Mouse (Mus musculus) ES-E14 (cell line): ENCODE measurements around the gene Gm9945. TPM values are rescaled to one million over a fixed set of nuclear protein-coding genes. Genes with fewer than 3 reads are reported as not detected.
A peak's percentile ranks its signal among the peaks of the same experiment; 100 is the strongest.

Source experiments
- DNase-seq: peaks from one replicate; pipeline ENCODE4 v3.0.0-alpha.2; 2013; ENCODE audit warnings: low read depth, low spot score
- H3K27ac ChIP-seq: 2 replicates; pipeline ENCODE4 v1.5.1; 2012; ENCODE audit warnings: low read depth, mild to moderate bottlenecking, low read length, moderate library complexity, mixed read lengths; ENCODE audit not compliant: poor library complexity, insufficient read depth, severe bottlenecking
- H3K36me3 ChIP-seq: 2 replicates; pipeline ENCODE4 v1.6.1; 2012; ENCODE audit warnings: mild to moderate bottlenecking, low read length, moderate library complexity, mixed read lengths; ENCODE audit not compliant: control insufficient read depth, poor library complexity, insufficient read depth, severe bottlenecking
- H3K4me1 ChIP-seq, 2 experiments: fragments of 150-350 bp in 1 of 2; sonication (generic) in 1 of 2; 2 replicates each; pipeline ENCODE4 v1.6.1; 2012; ENCODE audit warnings: low read length in 2 of 2, mild to moderate bottlenecking in 1 of 2, mixed read lengths in 1 of 2; ENCODE audit not compliant: control insufficient read depth in 2 of 2, insufficient read depth in 2 of 2, poor library complexity in 1 of 2
- H3K4me3 ChIP-seq, 2 experiments: fragments of 150-350 bp in 1 of 2; sonication (generic) in 1 of 2; 2 replicates each; pipeline ENCODE4 v1.5.1; 2012; ENCODE audit warnings: low read length in 2 of 2, low read depth in 1 of 2, mild to moderate bottlenecking in 1 of 2, mixed read lengths in 1 of 2; ENCODE audit not compliant: insufficient read depth in 1 of 2, poor library complexity in 1 of 2, severe bottlenecking in 1 of 2
- H3K9ac ChIP-seq: 2 replicates; pipeline ENCODE4 v1.6.1; 2012; ENCODE audit warnings: low read depth, mild to moderate bottlenecking, low read length, mixed read lengths; ENCODE audit not compliant: poor library complexity, insufficient read depth, severe bottlenecking
- H3K9me3 ChIP-seq: fragments of 150-350 bp; sonication (generic); 2 replicates; pipeline ENCODE4 v1.6.1; 2012; ENCODE audit warnings: low read depth, mild to moderate bottlenecking, low read length; ENCODE audit not compliant: control insufficient read depth, insufficient read depth
- CHD2 ChIP-seq: IDR thresholded peaks from 2 replicates; pipeline ENCODE4 v1.6.1; 2014; ENCODE audit warnings: mild to moderate bottlenecking, low read depth, low read length, inconsistent platforms
- HCFC1 ChIP-seq: IDR thresholded peaks from 2 replicates; pipeline ENCODE4 v1.6.1; 2012; ENCODE audit warnings: low read length, inconsistent platforms, borderline replicate concordance; ENCODE audit not compliant: insufficient read depth
- MAFK ChIP-seq: IDR thresholded peaks from 2 replicates; pipeline ENCODE4 v1.6.1; 2014; ENCODE audit warnings: mild to moderate bottlenecking, low read depth, low read length, inconsistent platforms; ENCODE audit not compliant: insufficient read depth
- ZC3H11A ChIP-seq: IDR thresholded peaks from 2 replicates; pipeline ENCODE4 v1.6.1; 2012; ENCODE audit warnings: low read depth, mild to moderate bottlenecking, inconsistent platforms, low read length, borderline replicate concordance
- ZNF384 ChIP-seq: IDR thresholded peaks from 2 replicates; pipeline ENCODE4 v1.6.1; 2012; ENCODE audit warnings: low read depth, low read length, inconsistent platforms
- in situ Hi-C, 2 experiments: fragments of 600-800 bp; cut with MboI; formaldehyde crosslinking; loops; one replicate each; pipeline ENCODE4 v1.15.1; 2025; ENCODE audit warnings: low sequenced_read_pairs in 2 of 2, inconsistent platforms in 1 of 2; ENCODE audit not compliant: unreplicated experiment in 2 of 2
- total RNA-seq: library from RNA; depleted of rRNA; stranded (reverse); fragments of 300-350 nt; gene quantifications from 2 replicates; pipeline ENCODE4 v1.2.3, GENCODE M21; 2012

The Gm9945 gene
- total RNA-seq, 1 experiment: not detected

DNA sequence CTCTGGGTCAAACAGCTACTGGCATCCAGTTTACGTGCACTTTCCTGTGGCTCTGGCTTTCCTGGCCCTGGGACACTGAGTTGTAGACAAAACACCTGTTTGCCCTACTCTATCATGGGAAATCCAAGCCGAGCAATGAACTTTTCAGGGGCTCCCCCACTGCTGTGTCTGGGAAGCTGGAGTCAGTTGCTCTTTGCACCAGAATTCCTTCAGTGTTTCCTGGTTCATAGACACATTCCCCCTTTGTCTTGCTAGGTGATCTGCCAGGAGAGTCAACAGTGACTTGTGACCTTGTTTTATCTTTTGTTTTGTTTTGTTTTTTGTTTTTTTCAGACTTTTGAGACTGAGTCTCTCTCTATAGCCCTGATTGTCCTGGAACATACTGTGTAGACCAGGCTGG is 28.6 kb upstream of the Gm9945 start:
- Histone ChIP-seq H3K9me3 (no peaks in the 10 kb centered on the region), H3K4me1 (no peaks in the 10 kb centered on the region), H3K36me3 (no peaks in the 10 kb centered on the region), H3K27ac (no peak overlapping the region), H3K4me3 (no peak overlapping the region), H3K9ac (no peak overlapping the region)
- in situ Hi-C loops: no loop called here
- no peak for DNase-seq
- TF ChIP-seq CHD2 (no peak), HCFC1 (no peak), MAFK (no peak), ZNF384 (no peak), ZC3H11A (no peak)

GRCm38 (mm10) chr11:53452396-53452795 is 27.6 kb upstream of the Gm9945 start:
- no peak for DNase-seq

GRCm38 (mm10) chr11:53453031-53453430 is 26.9 kb upstream of the Gm9945 start:
- TF ChIP-seq ZC3H11A: no peak
- no peak for TF ChIP-seq MAFK
- TF ChIP-seq CHD2: no peak
- TF ChIP-seq HCFC1: no peak
- no peak for TF ChIP-seq ZNF384
- no peak for DNase-seq

More at GRCm38 (mm10) chr11:53452396-53452795, 27.6 kb upstream of the Gm9945 start:
- in situ Hi-C loops: no loop called here
- no peaks in the 10 kb centered on the region for H3K36me3 ChIP-seq
- H3K4me3 ChIP-seq: no peak overlapping the region
- TF ChIP-seq HCFC1 (no peak), CHD2 (no peak), ZNF384 (no peak), ZC3H11A (no peak), MAFK (no peak)
- no peak overlapping the region for H3K27ac ChIP-seq
- H3K9ac ChIP-seq: no peak overlapping the region
- no peaks in the 10 kb centered on the region for H3K4me1 ChIP-seq
- no peaks in the 10 kb centered on the region for H3K9me3 ChIP-seq

GRCm38 (mm10) chr11:53456474-53457371 is 23.2 kb upstream of the Gm9945 start, which contains the start of the genes Gm10447 and Shroom1:
Gene Gm10447 (minus strand): TSS chr11:53457110.
Gene Shroom1 (plus strand): TSS chr11:53457205.
- no peak for DNase-seq
- no peaks in the 10 kb centered on the region for H3K4me1 ChIP-seq
- no peaks in the 10 kb centered on the region for H3K9me3 ChIP-seq
- H3K4me3 ChIP-seq: peak within 1 kb of the TSS; percentile 71 to 74
- H3K36me3 ChIP-seq: no peaks in the 10 kb centered on the region
- TF ChIP-seq ZNF384: no peak
- no peak for TF ChIP-seq CHD2
- TF ChIP-seq MAFK: no peak
- TF ChIP-seq ZC3H11A: no peak
- TF ChIP-seq HCFC1: no peak
- in situ Hi-C loops: no loop called here
- no peak within 1 kb of the TSS for H3K27ac ChIP-seq
- peak within 1 kb of the TSS; percentile 51 for H3K9ac ChIP-seq

More at GRCm38 (mm10) chr11:53453031-53453430, 26.9 kb upstream of the Gm9945 start:
- H3K4me1 ChIP-seq: no peaks in the 10 kb centered on the region
- in situ Hi-C loops: no loop called here
- H3K9me3 ChIP-seq: no peaks in the 10 kb centered on the region
- no peak overlapping the region for H3K27ac ChIP-seq
- H3K36me3 ChIP-seq: no peaks in the 10 kb centered on the region
- no peak overlapping the region for H3K9ac ChIP-seq
- no peak overlapping the region for H3K4me3 ChIP-seq
